Mouse (Mus musculus) bone marrow macrophage, adult 2 months (primary cell): ENCODE measurements at regions not wholly inside any gene's neighbourhood (a gene's known extent, or its start where the extent isn't known, plus 50 kb on each side); places are given as distances from the start of the nearest gene placed in this dataset.

Experiments used
- H3K27ac ChIP-seq: 2 replicates; pipeline ENCODE4 v1.5.1; 2012; ENCODE audit warnings: low read depth, low read length; ENCODE audit not compliant: insufficient read depth
- H3K4me1 ChIP-seq: 2 replicates; pipeline ENCODE4 v1.6.1; 2012; ENCODE audit warnings: low read length; ENCODE audit not compliant: control insufficient read depth, insufficient read depth
- H3K4me3 ChIP-seq: 2 replicates; pipeline ENCODE4 v1.5.1; 2012; ENCODE audit warnings: mild to moderate bottlenecking, low read length, moderate library complexity; ENCODE audit not compliant: insufficient read depth
- CTCF ChIP-seq: IDR thresholded peaks from 2 replicates; pipeline ENCODE4 v1.5.1; 2012; ENCODE audit warnings: low read depth, mild to moderate bottlenecking, low read length, moderate library complexity
- POLR2A ChIP-seq: IDR thresholded peaks from 2 replicates; pipeline ENCODE4 v1.6.1; 2012; ENCODE audit warnings: mild to moderate bottlenecking, low read depth, low read length, borderline replicate concordance

DNA sequence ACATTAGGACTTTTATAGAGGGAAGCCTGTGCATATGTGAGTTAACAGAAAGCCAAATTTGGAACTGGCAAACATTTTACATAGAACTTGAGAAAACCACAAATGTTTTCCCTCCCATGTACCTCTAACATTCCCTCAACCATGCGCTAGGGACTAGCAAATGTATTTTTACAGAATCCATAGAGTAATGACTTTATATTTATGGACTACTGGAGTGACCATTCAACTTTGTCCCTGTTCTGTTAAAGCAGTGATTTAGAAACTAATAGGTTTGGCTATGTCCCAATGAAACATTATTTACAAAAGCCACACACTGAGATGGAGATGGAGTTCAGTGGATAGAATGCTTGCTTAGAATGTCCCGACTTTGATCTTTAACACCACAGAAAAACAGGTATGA lies 557.0 kb downstream of the Ebf1 start:
- no peak overlapping the region for H3K27ac ChIP-seq
- no peak overlapping the region for H3K4me3 ChIP-seq
- no peak for TF ChIP-seq CTCF
- TF ChIP-seq POLR2A = no peak
- no peaks in the 10 kb centered on the region for H3K4me1 ChIP-seq

DNA sequence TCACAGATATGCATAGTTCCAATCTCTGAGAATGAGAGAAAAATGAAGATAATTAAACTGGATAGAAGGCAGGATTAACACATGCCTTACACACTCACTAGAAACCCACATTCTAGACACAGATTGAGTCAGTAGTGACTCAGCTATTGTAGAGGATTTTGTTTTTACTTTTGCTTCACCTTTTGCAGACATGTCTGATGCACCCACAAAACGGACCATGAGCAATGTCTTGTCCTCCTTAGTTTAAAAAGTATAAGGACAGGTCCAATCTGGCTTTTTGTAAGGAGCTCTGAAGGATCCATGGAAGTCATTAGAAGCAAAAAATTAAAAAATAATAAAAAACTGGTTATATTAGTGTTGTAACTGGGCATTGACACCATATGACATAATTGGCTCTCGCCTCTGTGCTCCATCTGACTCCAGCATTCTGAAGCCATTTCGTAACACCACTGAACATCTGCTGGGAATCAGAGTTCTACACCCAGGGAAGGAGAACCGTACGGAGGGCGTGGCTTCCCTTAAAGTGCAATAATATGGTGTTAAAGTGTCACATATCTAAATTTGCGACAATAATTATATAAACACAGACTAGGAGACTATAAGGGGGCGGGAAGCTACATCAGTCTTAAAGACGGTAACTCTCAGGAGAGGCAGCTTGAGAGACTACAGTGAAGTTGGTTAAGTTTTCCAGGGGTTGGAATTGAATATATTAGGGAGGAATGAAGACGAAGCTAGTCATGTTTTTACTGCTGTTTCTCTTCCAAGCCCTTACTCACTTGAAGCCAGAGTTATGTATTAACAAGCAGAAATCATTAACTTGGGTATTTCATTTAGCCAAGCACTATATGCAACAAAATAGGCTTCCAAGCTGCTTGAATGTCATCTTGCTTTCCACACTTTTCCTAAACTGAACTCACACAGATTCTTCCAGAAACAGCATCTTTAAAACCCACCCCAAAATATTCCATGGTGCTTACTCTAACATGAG lies 558.0 kb downstream of the Ebf1 start:
- no peaks in the 10 kb centered on the region for H3K4me1 ChIP-seq
- no peak overlapping the region for H3K4me3 ChIP-seq
- no peak overlapping the region for H3K27ac ChIP-seq
- no peak for TF ChIP-seq CTCF
- TF ChIP-seq POLR2A = no peak

- no peak overlapping the region for H3K4me3 ChIP-seq
- H3K4me1 ChIP-seq = no peaks in the 10 kb centered on the region
- TF ChIP-seq POLR2A = no peak
- no peak for TF ChIP-seq CTCF
- H3K27ac ChIP-seq = no peak overlapping the region
These were observed 559.9 kb downstream of the Ebf1 start for GRCm38 (mm10) chr11:45176971-45177370.

- Histone ChIP-seq H3K27ac (no peak overlapping the region), H3K4me1 (no peaks in the 10 kb centered on the region), H3K4me3 (no peak overlapping the region)
- no peak for TF ChIP-seq CTCF
- no peak for TF ChIP-seq POLR2A
These were observed 560.9 kb downstream of the Ebf1 start for GRCm38 (mm10) chr11:45178036-45178435.

GRCm38 (mm10) chr11:45179019-45179418 lies 561.9 kb downstream of the Ebf1 start:
- TF ChIP-seq POLR2A (no peak), CTCF (no peak)
- no peak overlapping the region for H3K27ac ChIP-seq
- no peak overlapping the region for H3K4me3 ChIP-seq
- H3K4me1 ChIP-seq = no peaks in the 10 kb centered on the region

- Histone ChIP-seq H3K27ac (no peak overlapping the region), H3K4me3 (no peak overlapping the region), H3K4me1 (no peaks in the 10 kb centered on the region)
- TF ChIP-seq CTCF = no peak
- TF ChIP-seq POLR2A = no peak
These were observed 573.7 kb downstream of the Ebf1 start for GRCm38 (mm10) chr11:45190601-45191370.

GRCm38 (mm10) chr11:45191392-45192189 lies 574.5 kb downstream of the Ebf1 start:
- TF ChIP-seq CTCF (no peak), POLR2A (no peak)
- H3K4me1 ChIP-seq = no peaks in the 10 kb centered on the region
- H3K4me3 ChIP-seq = no peak overlapping the region
- H3K27ac ChIP-seq = no peak overlapping the region

GRCm38 (mm10) chr11:45193319-45193718 lies 576.2 kb downstream of the Ebf1 start:
- Histone ChIP-seq H3K27ac (no peak overlapping the region), H3K4me3 (no peak overlapping the region), H3K4me1 (no peaks in the 10 kb centered on the region)
- no peak for TF ChIP-seq POLR2A
- TF ChIP-seq CTCF = no peak

GRCm38 (mm10) chr11:45199520-45199919 lies 582.4 kb downstream of the Ebf1 start:
- Histone ChIP-seq H3K27ac (no peak overlapping the region), H3K4me3 (no peak overlapping the region), H3K4me1 (no peaks in the 10 kb centered on the region)
- no peak for TF ChIP-seq POLR2A
- no peak for TF ChIP-seq CTCF
